Mouse (Mus musculus): Measurements from ENCODE around the gene Rad17. TPM values are rescaled to one million over a fixed set of nuclear protein-coding genes. Genes with fewer than 3 reads are reported as not detected.

Rad17 gene
- polyA plus RNA-seq, 1 experiment from 2014 or later: 24.2 TPM

DNA sequence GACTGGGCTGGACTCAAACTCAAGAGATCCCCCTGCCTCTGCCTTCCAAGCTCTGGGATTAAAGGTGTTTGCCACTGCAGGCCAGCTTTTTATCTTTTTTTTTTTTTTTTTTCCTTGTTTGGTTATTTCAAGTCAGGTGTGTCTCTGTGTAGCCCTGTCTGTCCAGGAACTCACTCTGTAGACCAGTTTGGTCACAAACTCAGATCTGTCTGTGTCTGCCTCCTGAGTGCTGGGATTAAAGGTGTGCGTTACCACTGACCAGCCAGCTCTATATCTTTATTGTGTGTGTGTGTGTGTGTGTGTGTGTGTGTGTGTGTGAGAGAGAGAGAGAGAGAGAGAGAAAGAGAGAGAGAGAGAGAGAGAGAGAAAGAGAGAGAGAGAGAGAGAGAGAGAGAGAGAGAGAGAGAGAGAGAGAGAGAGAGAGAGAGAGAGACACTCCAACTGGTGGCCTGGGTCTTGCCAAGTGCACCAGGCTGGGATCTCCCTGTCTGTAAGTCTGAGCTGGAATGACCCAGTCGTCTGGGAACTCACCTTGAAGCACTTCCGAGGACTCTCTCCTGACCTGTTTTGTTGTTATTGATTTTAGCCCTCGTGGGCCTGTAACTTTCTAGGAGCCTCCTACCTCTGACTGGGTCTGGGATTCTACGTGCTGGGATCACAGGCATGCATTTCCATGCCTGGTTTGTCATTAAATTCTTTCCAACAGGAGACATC lies 55.9 kb downstream of the Rad17 start:
- Histone ChIP-seq H3K4me1 (no peaks in the 10 kb centered on the region), H3K4me2 (no peak overlapping the region), H3K27me3 (no peaks in the 10 kb centered on the region), H3K36me3 (no peaks in the 10 kb centered on the region), H3K4me3 (no peak overlapping the region), H3K9ac (no peak overlapping the region), H3K27ac (no peak overlapping the region), H3K9me3 (no peaks in the 10 kb centered on the region)
- no peak for ATAC-seq (ENCODE audit: insufficient number of reproducible peaks, insufficient read depth, low FRiP score, low TSS enrichment, low read depth)
- WGBS: 73% methylated on average over 5 of the region's 5 CpGs

DNA sequence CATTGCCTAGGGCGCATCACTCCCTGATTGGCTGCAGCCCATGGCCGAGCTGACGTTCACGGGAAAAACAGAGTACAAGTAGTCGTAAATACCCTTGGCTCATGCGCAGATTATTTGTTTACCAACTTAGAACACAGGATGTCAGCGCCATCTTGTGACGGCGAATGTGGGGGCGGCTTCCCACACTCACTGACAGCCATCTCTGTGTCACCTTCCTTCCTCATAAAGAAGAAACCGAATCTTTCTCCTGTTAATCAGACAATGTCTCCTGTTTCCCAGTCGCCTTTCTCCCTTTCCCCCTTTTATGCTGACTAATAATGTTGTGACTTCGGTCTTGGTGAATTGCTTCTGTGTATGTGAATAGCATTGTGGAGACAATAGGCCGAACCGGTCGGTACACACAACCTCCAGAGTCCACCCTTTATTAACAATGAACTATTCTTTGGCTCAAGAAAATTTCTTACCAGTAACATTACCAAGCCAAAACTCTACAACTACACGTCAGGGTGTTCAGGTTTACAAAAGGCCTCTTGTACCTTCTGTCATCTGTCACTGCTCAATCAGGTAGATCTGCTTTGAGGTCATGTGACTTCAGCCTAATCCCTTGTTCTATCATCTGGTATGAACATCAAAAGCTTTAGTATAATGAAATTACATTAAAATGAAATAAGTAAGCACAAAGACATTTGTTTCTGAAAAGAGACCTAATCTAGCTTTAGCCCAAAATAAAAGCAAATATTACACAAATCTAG lies 56.6 kb downstream of the Rad17 start:
- WGBS: 66% methylated on average over 12 of the region's 17 CpGs
- no peak overlapping the region for H3K4me3 ChIP-seq
- H3K4me1 ChIP-seq: no peaks in the 10 kb centered on the region
- ATAC-seq (ENCODE audit: insufficient number of reproducible peaks, insufficient read depth, low FRiP score, low TSS enrichment, low read depth): no peak
- H3K9ac ChIP-seq: no peak overlapping the region
- no peaks in the 10 kb centered on the region for H3K27me3 ChIP-seq
- H3K9me3 ChIP-seq: no peaks in the 10 kb centered on the region
- H3K4me2 ChIP-seq: peak overlapping the region; percentile 26; the same call in 1 of the 2 replicates
- no peak overlapping the region for H3K27ac ChIP-seq
- H3K36me3 ChIP-seq: no peaks in the 10 kb centered on the region

DNA sequence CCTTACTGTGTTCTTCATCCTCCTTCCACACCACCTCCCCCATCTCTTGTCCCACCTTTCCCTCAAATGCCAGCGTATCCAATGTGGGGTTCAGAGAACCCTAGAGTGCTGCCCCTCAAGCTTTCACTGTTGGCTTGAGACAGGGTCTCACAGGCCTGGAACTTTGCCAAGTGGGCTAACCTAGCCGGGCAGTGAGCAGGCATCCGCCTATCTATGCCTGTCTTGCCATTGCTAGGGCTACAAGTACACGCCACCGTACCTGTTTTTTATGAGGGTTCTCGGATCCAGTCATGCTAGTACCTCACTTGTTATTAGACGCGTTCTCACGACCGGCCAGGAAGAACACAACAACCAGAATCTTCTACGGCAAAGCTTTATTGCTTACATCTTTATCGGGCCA lies 62.2 kb downstream of the Rad17 start:
- Histone ChIP-seq H3K4me2 (0 out of 2 replicates have a peak overlapping the region, but pooled peaks have one; percentile 18), H3K9ac (no peak overlapping the region), H3K9me3 (no peaks in the 10 kb centered on the region), H3K27me3 (no peaks in the 10 kb centered on the region), H3K36me3 (no peaks in the 10 kb centered on the region), H3K4me3 (no peak overlapping the region), H3K4me1 (0 out of 2 replicates have a peak, but pooled peaks cover 2% of the 10 kb centered on the region), H3K27ac (no peak overlapping the region)
- no peak for ATAC-seq (ENCODE audit: insufficient number of reproducible peaks, insufficient read depth, low FRiP score, low TSS enrichment, low read depth)
- WGBS: 84% methylated on average over 12 of the region's 12 CpGs

DNA sequence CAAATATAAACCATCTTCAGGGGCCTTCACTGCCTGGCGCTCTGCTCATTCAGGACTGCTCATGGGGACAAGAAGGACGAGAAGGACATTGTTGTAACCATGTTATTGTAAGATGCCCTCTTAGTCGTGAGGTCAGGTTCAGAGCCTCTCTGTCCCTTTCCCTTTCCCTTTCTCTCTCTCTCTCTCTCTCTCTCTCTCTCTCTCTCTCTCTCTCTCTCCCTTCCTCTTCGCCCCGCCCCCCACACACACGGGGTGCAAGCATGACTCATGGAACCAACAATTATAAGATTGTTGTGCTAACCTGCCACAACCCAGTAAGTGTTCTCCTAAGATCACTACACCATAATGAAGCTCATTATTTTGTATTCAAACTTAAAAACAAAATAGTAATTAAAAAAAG lies 68.7 kb downstream of the Rad17 start:
- WGBS: 44% methylated on average over 6 of the region's 6 CpGs
- Histone ChIP-seq H3K9ac (no peak overlapping the region), H3K9me3 (no peaks in the 10 kb centered on the region), H3K4me3 (no peak overlapping the region), H3K27ac (no peak overlapping the region), H3K4me1 (peaks cover 5% of the 10 kb centered on the region; the same call in 1 of the 2 replicates), H3K36me3 (no peaks in the 10 kb centered on the region), H3K27me3 (no peaks in the 10 kb centered on the region), H3K4me2 (no peak overlapping the region)
- no peak for ATAC-seq (ENCODE audit: insufficient number of reproducible peaks, insufficient read depth, low FRiP score, low TSS enrichment, low read depth)

DNA sequence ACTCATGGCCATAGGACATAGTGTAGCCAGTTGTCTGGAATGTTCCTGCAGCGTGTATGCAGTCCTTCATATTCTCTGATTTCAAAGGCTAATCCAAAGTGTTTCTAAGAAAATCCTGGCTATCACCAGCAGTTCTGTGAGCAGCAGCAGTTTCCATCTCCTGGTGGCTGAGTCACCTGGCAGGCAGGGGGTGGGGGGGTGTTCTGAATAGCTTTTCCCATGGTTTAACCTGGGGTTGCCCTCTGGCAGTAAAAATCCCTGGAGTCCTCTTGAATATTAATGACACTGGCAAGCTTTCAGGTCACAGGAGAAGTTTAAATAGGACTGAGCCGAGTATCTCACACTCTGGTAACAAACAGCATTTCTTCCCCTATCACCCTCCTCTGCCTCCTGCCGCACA lies 69.2 kb downstream of the Rad17 start:
- ATAC-seq (ENCODE audit: insufficient number of reproducible peaks, insufficient read depth, low FRiP score, low TSS enrichment, low read depth): no peak
- H3K4me3 ChIP-seq: no peak overlapping the region
- WGBS: 27% methylated on average over 3 of the region's 3 CpGs

DNA sequence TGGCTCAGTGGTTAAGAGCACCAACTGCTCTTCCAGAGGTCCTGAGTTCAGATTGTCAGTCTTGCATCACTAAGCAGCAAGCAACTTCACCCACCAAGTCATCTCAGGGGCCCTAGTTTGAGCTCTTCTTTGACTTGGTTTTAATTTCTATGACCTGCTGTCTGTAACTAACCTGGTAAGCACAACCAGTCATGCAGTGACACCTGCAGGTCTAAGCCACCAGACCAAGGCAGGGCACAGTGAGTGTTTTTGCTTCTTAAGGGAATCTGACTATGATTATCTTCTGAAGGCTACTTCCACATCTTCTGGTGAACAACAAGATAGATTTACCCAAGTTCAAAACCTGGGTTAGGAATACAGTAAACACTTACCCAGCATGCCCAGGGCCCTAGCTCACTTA lies 70.9 kb downstream of the Rad17 start:
- no peak for ATAC-seq (ENCODE audit: insufficient number of reproducible peaks, insufficient read depth, low FRiP score, low TSS enrichment, low read depth)
- H3K27me3 ChIP-seq: no peaks in the 10 kb centered on the region
- no peak overlapping the region for H3K9ac ChIP-seq
- no peak overlapping the region for H3K27ac ChIP-seq
- H3K4me2 ChIP-seq: no peak overlapping the region
- H3K4me3 ChIP-seq: no peak overlapping the region
- no peaks in the 10 kb centered on the region for H3K36me3 ChIP-seq
- H3K9me3 ChIP-seq: no peaks in the 10 kb centered on the region
- peaks cover 5% of the 10 kb centered on the region; the same call in 1 of the 2 replicates for H3K4me1 ChIP-seq

More for the DNA sequence above, 69.2 kb downstream of the Rad17 start:
- Histone ChIP-seq H3K4me1 (peaks cover 5% of the 10 kb centered on the region; the same call in 1 of the 2 replicates), H3K9ac (no peak overlapping the region), H3K27ac (no peak overlapping the region), H3K27me3 (no peaks in the 10 kb centered on the region), H3K36me3 (no peaks in the 10 kb centered on the region), H3K4me2 (no peak overlapping the region), H3K9me3 (no peaks in the 10 kb centered on the region)

DNA sequence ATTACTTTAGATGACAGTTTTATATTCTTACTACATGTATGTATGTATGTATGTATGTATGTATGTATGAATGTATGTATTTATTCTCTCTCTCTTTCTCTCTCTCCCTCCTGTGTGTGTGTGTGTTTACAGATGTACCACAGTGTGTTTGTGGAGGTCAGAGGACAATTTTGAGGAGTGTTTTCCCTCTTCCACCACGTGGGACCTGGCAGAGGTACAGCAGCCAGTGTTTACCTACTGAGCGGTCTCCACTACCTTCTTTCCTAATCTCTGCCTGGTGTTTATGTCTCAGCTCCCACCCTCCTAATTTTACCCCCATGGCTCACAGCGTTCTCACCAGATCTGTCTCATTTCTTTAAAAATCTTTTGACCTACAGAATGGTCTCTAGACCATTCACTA lies 71.6 kb downstream of the Rad17 start:
- WGBS: 54% methylated on average over 3 of the region's 3 CpGs
- Histone ChIP-seq H3K4me2 (no peak overlapping the region), H3K9me3 (no peaks in the 10 kb centered on the region), H3K4me1 (peaks cover 5% of the 10 kb centered on the region; the same call in 1 of the 2 replicates), H3K36me3 (no peaks in the 10 kb centered on the region), H3K27ac (no peak overlapping the region), H3K9ac (no peak overlapping the region), H3K27me3 (no peaks in the 10 kb centered on the region), H3K4me3 (no peak overlapping the region)
- ATAC-seq (ENCODE audit: insufficient number of reproducible peaks, insufficient read depth, low FRiP score, low TSS enrichment, low read depth): no peak

DNA sequence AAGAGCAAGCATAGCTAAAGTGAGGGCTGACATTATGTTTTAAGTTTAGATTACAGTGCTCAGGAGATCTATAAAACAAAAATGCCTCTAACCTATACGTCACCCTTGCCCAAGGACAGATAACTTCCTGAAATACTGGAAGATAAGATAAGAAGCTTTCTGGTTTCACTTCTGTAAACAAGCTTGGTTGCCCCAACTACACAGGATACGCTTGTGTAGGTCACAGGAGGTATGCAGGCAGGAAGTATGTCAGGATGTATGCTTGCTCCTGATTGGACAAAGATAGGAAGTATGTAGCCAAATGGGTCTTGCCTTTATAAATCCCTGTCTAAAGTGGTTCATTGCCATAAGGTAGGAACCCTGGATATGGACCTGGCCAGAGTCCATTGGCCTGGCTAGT lies 74.9 kb downstream of the Rad17 start:
- WGBS: 74% methylated on average over 2 of the region's 2 CpGs
- no peaks in the 10 kb centered on the region for H3K36me3 ChIP-seq

DNA sequence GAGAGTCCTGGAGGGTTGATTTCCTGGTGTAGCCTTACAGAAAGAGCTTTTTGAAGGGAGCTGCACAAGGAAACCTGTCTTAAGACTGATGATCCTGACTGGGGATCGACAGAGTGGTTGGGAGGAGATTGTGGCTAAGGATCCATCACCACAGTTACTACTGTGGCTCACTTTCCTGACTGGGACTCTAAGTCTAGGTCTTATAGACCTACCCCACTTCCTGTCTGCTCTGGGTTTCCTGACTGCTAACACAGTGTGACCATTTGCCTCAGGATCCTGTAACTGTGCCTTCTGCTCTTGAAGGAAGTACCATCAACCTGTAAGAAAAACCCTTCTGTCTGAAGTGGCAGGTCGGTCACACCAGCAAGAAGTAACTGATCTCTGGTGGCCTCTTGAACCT lies 80.1 kb downstream of the Rad17 start:
- Histone ChIP-seq H3K9me3 (no peaks in the 10 kb centered on the region), H3K36me3 (no peaks in the 10 kb centered on the region), H3K9ac (no peak overlapping the region), H3K4me2 (no peak overlapping the region), H3K4me3 (no peak overlapping the region), H3K4me1 (no peaks in the 10 kb centered on the region), H3K27ac (no peak overlapping the region), H3K27me3 (no peaks in the 10 kb centered on the region)
- ATAC-seq (ENCODE audit: insufficient number of reproducible peaks, insufficient read depth, low FRiP score, low TSS enrichment, low read depth): no peak
- WGBS: 58% methylated on average over 2 of the region's 2 CpGs

More for the DNA sequence above, 74.9 kb downstream of the Rad17 start:
- ATAC-seq (ENCODE audit: insufficient number of reproducible peaks, insufficient read depth, low FRiP score, low TSS enrichment, low read depth): no peak
- no peaks in the 10 kb centered on the region for H3K4me1 ChIP-seq
- no peak overlapping the region for H3K27ac ChIP-seq
- H3K9me3 ChIP-seq: no peaks in the 10 kb centered on the region
- no peak overlapping the region for H3K4me2 ChIP-seq
- H3K27me3 ChIP-seq: no peaks in the 10 kb centered on the region
- H3K9ac ChIP-seq: no peak overlapping the region
- no peak overlapping the region for H3K4me3 ChIP-seq

DNA sequence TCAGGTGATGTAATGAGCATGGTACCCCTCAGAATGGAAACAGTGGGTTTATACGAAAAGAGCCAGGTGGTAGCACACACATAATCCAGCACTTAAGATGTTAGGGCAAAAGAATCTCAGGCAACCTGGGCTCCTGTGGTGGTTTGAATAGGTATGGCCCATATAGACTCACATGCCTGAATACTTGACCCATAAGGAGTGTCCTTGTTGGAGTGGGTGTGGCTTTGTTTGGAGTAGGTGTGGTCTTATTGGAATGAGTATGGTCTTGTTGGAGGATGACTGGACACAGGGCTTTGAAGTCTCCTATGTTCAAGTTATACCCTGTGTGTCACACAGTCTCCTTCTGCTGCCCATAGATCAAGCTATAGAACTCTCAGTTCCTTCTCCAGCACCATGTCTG lies 82.5 kb downstream of the Rad17 start:
- no peak overlapping the region for H3K9ac ChIP-seq
- H3K27ac ChIP-seq: no peak overlapping the region
- no peak overlapping the region for H3K4me3 ChIP-seq
- H3K9me3 ChIP-seq: no peaks in the 10 kb centered on the region
- no peaks in the 10 kb centered on the region for H3K4me1 ChIP-seq
- no peak for ATAC-seq (ENCODE audit: insufficient number of reproducible peaks, insufficient read depth, low FRiP score, low TSS enrichment, low read depth)
- H3K36me3 ChIP-seq: no peaks in the 10 kb centered on the region
- no peaks in the 10 kb centered on the region for H3K27me3 ChIP-seq
- no peak overlapping the region for H3K4me2 ChIP-seq
- WGBS: 93% methylated on average over 1 of the region's 1 CpGs

Measured in embryonic facial prominence, embryonic 13.5 days (tissue).